Comparison of ENCODE assay signal across 7 mouse cellular contexts in the genomic region with DNA sequence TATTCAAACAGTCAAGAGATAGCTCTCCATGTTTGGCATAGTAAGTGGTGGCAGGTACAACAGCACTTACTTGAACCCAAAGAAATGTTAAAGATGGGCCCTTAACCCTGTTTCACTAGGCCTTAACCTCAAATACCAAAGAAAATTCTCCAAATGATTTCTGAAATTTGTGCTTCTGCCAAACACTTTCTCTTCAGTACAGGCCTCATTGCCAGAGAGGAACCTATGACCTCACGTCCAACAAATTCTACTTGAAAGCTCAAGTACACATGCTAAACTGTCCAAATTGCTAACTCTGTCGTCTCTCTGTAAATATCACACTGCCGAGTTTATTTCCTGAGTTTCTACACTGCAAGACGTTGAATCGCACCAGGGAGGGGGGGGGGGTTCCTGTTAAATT. TPM values are rescaled to one million over a fixed set of nuclear protein-coding genes. Genes with fewer than 3 reads are reported as not detected.
DNase-seq lines count a peak whose midpoint lies in the region; ATAC-seq and TF ChIP-seq lines count a peak whose summit lies in the region.

No protein-coding gene starts in this region.

- H3K9ac ChIP-seq in forebrain, embryonic 11.5 days (ENCODE audit: low read length) = no peak overlapping the region

- peak; percentile 22 for DNase-seq in 3T3-L1 (ENCODE audit: low read depth, low spot score)
- DNase-seq in A20 (ENCODE audit: low read depth, low spot score) = peak; percentile 42
- DNase-seq in forebrain, embryonic 11.5 days (ENCODE audit: low spot score) = no peak
- DNase-seq in limb, embryonic 10.5 days (ENCODE audit: low spot score) = no peak
- DNase-seq in urinary bladder, postnatal 10 days (ENCODE audit: low spot score) = no peak

- no peaks in the 10 kb centered on the region for H3K36me3 ChIP-seq in forebrain, embryonic 11.5 days (ENCODE audit: control insufficient read depth, insufficient read depth, low read length)
- H3K36me3 ChIP-seq in limb, embryonic 10.5 days = no peaks in the 10 kb centered on the region
- H3K36me3 ChIP-seq in myocyte (ENCODE audit: control insufficient read depth, insufficient read depth) = no peaks in the 10 kb centered on the region

- no peaks in the 10 kb centered on the region for H3K9me3 ChIP-seq in forebrain, embryonic 11.5 days (ENCODE audit: control insufficient read depth, low read length)
- H3K9me3 ChIP-seq in limb, embryonic 10.5 days (replicated peaks) = no peaks in the 10 kb centered on the region

- H3ac ChIP-seq in myocyte (ENCODE audit: control insufficient read depth, insufficient read length) = no peak overlapping the region

- peaks cover 8% of the 10 kb centered on the region for H3K27me3 ChIP-seq in forebrain, embryonic 11.5 days (ENCODE audit: control insufficient read depth, insufficient read depth, low read length)
- H3K27me3 ChIP-seq in limb, embryonic 10.5 days (ENCODE audit: low read depth, poor library complexity, severe bottlenecking) = peaks cover 83% of the 10 kb centered on the region
- H3K27me3 ChIP-seq in myocyte (ENCODE audit: control insufficient read depth, insufficient read depth, insufficient read length) = no peaks in the 10 kb centered on the region

- H3K4me2 ChIP-seq in forebrain, embryonic 11.5 days (ENCODE audit: low read depth, low read length, severe bottlenecking) = peak overlapping the region; percentile 43
- H3K4me2 ChIP-seq in myocyte (ENCODE audit: low read depth) = peak overlapping the region; percentile 48

- no peak overlapping the region for H3K27ac ChIP-seq in forebrain, embryonic 11.5 days (ENCODE audit: low read depth, low read length)
- H3K27ac ChIP-seq in limb, embryonic 10.5 days = peak overlapping the region; percentile 95; the same call in 1 of the 2 replicates

- H3K79me2 ChIP-seq in myocyte (ENCODE audit: control insufficient read depth, insufficient read depth) = peaks cover 3% of the 10 kb centered on the region

- no peak for ATAC-seq in forebrain, embryonic 11.5 days (replicated peaks; ENCODE audit: low FRiP score)
- ATAC-seq in megakaryocyte progenitor cell, adult 5-6 weeks (replicated peaks; ENCODE audit: poor library complexity) = no peak

- peak overlapping the region; percentile 51 for H3K4me3 ChIP-seq in forebrain, embryonic 11.5 days (ENCODE audit: low read depth, low read length)
- H3K4me3 ChIP-seq in limb, embryonic 10.5 days = peak overlapping the region; percentile 66
- H3K4me3 ChIP-seq in myocyte = peak overlapping the region; percentile 25

- H3K4me1 ChIP-seq in forebrain, embryonic 11.5 days (replicated peaks; ENCODE audit: control insufficient read depth, insufficient read depth, low read length) = no peaks in the 10 kb centered on the region
- 0 out of 2 replicates have a peak, but pooled peaks cover 3% of the 10 kb centered on the region for H3K4me1 ChIP-seq in limb, embryonic 10.5 days

- WGBS in forebrain, embryonic 11.5 days = 38% methylated on average over 5 of the region's 5 CpGs
- 33% methylated on average over 5 of the region's 5 CpGs for WGBS in limb, embryonic 10.5 days

- TF ChIP-seq POLR2A in myocyte (IDR thresholded peaks at IDR 0.05; ENCODE audit: insufficient read length, low read depth) = no peak

TF ChIP-seq in myocyte, 11 proteins besides CTCF, POLR2A, EP300 and RAD21:
- TF ChIP-seq REST (IDR thresholded peaks at IDR 0.05; ENCODE audit: insufficient read depth, insufficient read length) (no peak), MYOD1 (IDR thresholded peaks at IDR 0.05; ENCODE audit: control insufficient read depth in 1 of 3, insufficient read length in 2 of 3, low read depth in 2 of 3) (no peak), TCF3 (IDR thresholded peaks at IDR 0.05; ENCODE audit: insufficient read length, low read depth) (no peak), MAX (IDR thresholded peaks at IDR 0.05; ENCODE audit: low read depth) (no peak), USF1 (IDR thresholded peaks at IDR 0.05; ENCODE audit: low read depth) (no peak), E2F4 (IDR thresholded peaks at IDR 0.05; ENCODE audit: insufficient read depth) (no peak), CEBPB (IDR thresholded peaks at IDR 0.05; ENCODE audit: insufficient read depth, poor library complexity, severe bottlenecking) (no peak), POLR2AphosphoS2 (IDR thresholded peaks at IDR 0.05; ENCODE audit: insufficient read length, low read depth) (no peak), MYOG (IDR thresholded peaks at IDR 0.05; ENCODE audit: control insufficient read depth in 1 of 3, insufficient read depth in 1 of 3, insufficient read length in 2 of 3, low read depth in 2 of 3) (no peak), TCF12 (IDR thresholded peaks at IDR 0.05; ENCODE audit: insufficient read depth, poor library complexity, severe bottlenecking) (no peak), SRF (IDR thresholded peaks at IDR 0.05; ENCODE audit: control insufficient read depth, insufficient read length, low read depth) (no peak)

RNA-seq across cellular contexts. Expression of gene Zmat1, which starts 1.0 kb away (rescaled TPM):
- 6.6 and 7.2 TPM in 2 replicates for polyA plus RNA-seq in forebrain, embryonic 11.5 days (2014; fragmentation: Nextera tagmentation; extraction: Ambion mirVana)
- 2.3 and 3.8 TPM in 2 replicates for polyA plus RNA-seq in limb, embryonic 10.5 days (2016; fragmentation: Nextera tagmentation; extraction: Ambion mirVana)
- 0.26 TPM for polyA plus RNA-seq in myocyte (2012; fragmentation: generic; extraction: Trizol)
- 5.8 and 8.6 TPM in 2 replicates for total RNA-seq in megakaryocyte progenitor cell, adult 5-6 weeks (2015)
- 0.58 and 1.4 TPM in 2 replicates for total RNA-seq in megakaryocyte progenitor cell, adult 5-6 weeks (2017)

RNA-seq across cellular contexts. Expression of gene Nxf2, which starts 43.5 kb away (rescaled TPM):
- polyA plus RNA-seq in forebrain, embryonic 11.5 days (2014; fragmentation: Nextera tagmentation; extraction: Ambion mirVana) = 0.53 and 0.64 TPM in 2 replicates
- polyA plus RNA-seq in limb, embryonic 10.5 days (2016; fragmentation: Nextera tagmentation; extraction: Ambion mirVana) = 0.46 and 0.75 TPM in 2 replicates
- polyA plus RNA-seq in myocyte (2012; fragmentation: generic; extraction: Trizol) = not detected
- 1.7 and 2.2 TPM in 2 replicates for total RNA-seq in megakaryocyte progenitor cell, adult 5-6 weeks (2015)
- total RNA-seq in megakaryocyte progenitor cell, adult 5-6 weeks (2017) = 0.54 and 0.98 TPM in 2 replicates

Comparison
In these comparisons a context has a peak if more than half of its experiments do, and no peak if none do; other contexts are left out.
1. DNase-seq: peak in 3T3-L1 (single experiment) and A20 (single experiment); none in forebrain, embryonic 11.5 days (single experiment), limb, embryonic 10.5 days (single experiment) and urinary bladder, postnatal 10 days (single experiment).
2. Peak in every context shown above with its lines, with median percentiles within 50 percentile points of each other: H3K4me3 ChIP-seq.